Mouse (Mus musculus) myocyte (in vitro differentiated cells): Measurements from ENCODE around the gene Brinp1. TPM values are rescaled to one million over a fixed set of nuclear protein-coding genes. Genes with fewer than 3 reads are reported as not detected.
A peak's percentile ranks its signal among the peaks of the same experiment; 100 is the strongest.

Experiments used
- H3K27me3 ChIP-seq: one replicate; pipeline ENCODE4 v1.6.1; 2011; ENCODE audit not compliant: control insufficient read depth, insufficient read depth, insufficient read length
- H3K36me3 ChIP-seq: one replicate; pipeline ENCODE4 v1.6.1; 2011; ENCODE audit not compliant: control insufficient read depth, insufficient read depth
- H3K4me2 ChIP-seq: one replicate; pipeline ENCODE4 v1.6.1; 2011; ENCODE audit warnings: low read depth, control low read depth
- H3K4me3 ChIP-seq: one replicate; pipeline ENCODE4 v1.5.1; 2011; ENCODE audit warnings: mild to moderate bottlenecking, control low read depth, moderate library complexity
- H3K79me2 ChIP-seq: one replicate; pipeline ENCODE4 v1.6.1; 2011; ENCODE audit not compliant: control insufficient read depth, insufficient read depth
- H3ac ChIP-seq: one replicate; pipeline ENCODE4 v1.6.1; 2011; ENCODE audit not compliant: control insufficient read depth, insufficient read length
- CEBPB ChIP-seq: IDR thresholded peaks from 2 replicates; pipeline ENCODE4 v1.6.1; 2011; ENCODE audit warnings: mild to moderate bottlenecking, moderate library complexity; ENCODE audit not compliant: poor library complexity, insufficient read depth, severe bottlenecking
- E2F4 ChIP-seq: IDR thresholded peaks from one replicate; pipeline ENCODE4 v1.6.1; 2011; ENCODE audit warnings: mild to moderate bottlenecking, control low read depth, moderate library complexity; ENCODE audit not compliant: insufficient read depth
- MAX ChIP-seq: IDR thresholded peaks from one replicate; pipeline ENCODE4 v1.6.1; 2011; ENCODE audit warnings: low read depth, mild to moderate bottlenecking, control low read depth
- MYOD1 ChIP-seq, 3 experiments: IDR thresholded peaks; one replicate each; pipeline ENCODE4 v1.6.1; 2011; ENCODE audit warnings: control low read depth in 2 of 3, low read depth in 2 of 3, mild to moderate bottlenecking in 2 of 3, moderate library complexity in 1 of 3; ENCODE audit not compliant: insufficient read length in 2 of 3, control insufficient read depth in 1 of 3
- MYOG ChIP-seq, 3 experiments: IDR thresholded peaks; one replicate each; pipeline ENCODE4 v1.6.1; 2011; ENCODE audit warnings: control low read depth in 2 of 3, low read depth in 2 of 3, mild to moderate bottlenecking in 2 of 3; ENCODE audit not compliant: insufficient read length in 2 of 3, control insufficient read depth in 1 of 3, insufficient read depth in 1 of 3
- POLR2A ChIP-seq: IDR thresholded peaks from one replicate; pipeline ENCODE4 v1.6.1; 2011; ENCODE audit warnings: low read depth, mild to moderate bottlenecking, control low read depth, moderate library complexity; ENCODE audit not compliant: insufficient read length
- POLR2AphosphoS2 ChIP-seq: IDR thresholded peaks from one replicate; pipeline ENCODE4 v1.6.1; 2011; ENCODE audit warnings: low read depth, control low read depth; ENCODE audit not compliant: insufficient read length
- REST ChIP-seq: IDR thresholded peaks from one replicate; pipeline ENCODE4 v1.6.1; 2011; ENCODE audit warnings: mild to moderate bottlenecking, control low read depth, moderate library complexity; ENCODE audit not compliant: insufficient read depth, insufficient read length
- SRF ChIP-seq: IDR thresholded peaks from one replicate; pipeline ENCODE4 v1.6.1; 2011; ENCODE audit warnings: low read depth; ENCODE audit not compliant: control insufficient read depth, insufficient read length
- TCF12 ChIP-seq: IDR thresholded peaks from one replicate; pipeline ENCODE4 v1.6.1; 2011; ENCODE audit warnings: mild to moderate bottlenecking, control low read depth; ENCODE audit not compliant: poor library complexity, insufficient read depth, severe bottlenecking
- TCF3 ChIP-seq: IDR thresholded peaks from one replicate; pipeline ENCODE4 v1.6.1; 2011; ENCODE audit warnings: low read depth, control low read depth; ENCODE audit not compliant: insufficient read length
- USF1 ChIP-seq: IDR thresholded peaks from one replicate; pipeline ENCODE4 v1.6.1; 2011; ENCODE audit warnings: low read depth, mild to moderate bottlenecking, control low read depth, moderate library complexity
- polyA plus RNA-seq: library from polyadenylated mRNA; unstranded; fragments of >200 nt; fragmentation: generic; extraction: Trizol; gene quantifications from one replicate; pipeline ENCODE4 v1.2.1, GENCODE M21; 2012; ENCODE audit warnings: missing spikeins

Brinp1 gene
- 0.02 TPM for polyA plus RNA-seq

GRCm38 (mm10) chr4:68954322-68954901 lies at the start of gene Brinp1:
Brinp1 (minus strand) TSS chr4:68954397.
- no peak within 1 kb of the TSS for H3K4me3 ChIP-seq
- no peaks in the 10 kb centered on the region for H3K36me3 ChIP-seq
- H3K27me3 ChIP-seq = no peaks in the 10 kb centered on the region
- H3K4me2 ChIP-seq = no peak within 1 kb of the TSS
- no peak within 1 kb of the TSS for H3ac ChIP-seq
- H3K79me2 ChIP-seq = no peaks in the 10 kb centered on the region
- TF ChIP-seq POLR2AphosphoS2 = no peak
- TF ChIP-seq SRF = no peak
- no peak for TF ChIP-seq POLR2A
- TF ChIP-seq E2F4 = no peak

DNA sequence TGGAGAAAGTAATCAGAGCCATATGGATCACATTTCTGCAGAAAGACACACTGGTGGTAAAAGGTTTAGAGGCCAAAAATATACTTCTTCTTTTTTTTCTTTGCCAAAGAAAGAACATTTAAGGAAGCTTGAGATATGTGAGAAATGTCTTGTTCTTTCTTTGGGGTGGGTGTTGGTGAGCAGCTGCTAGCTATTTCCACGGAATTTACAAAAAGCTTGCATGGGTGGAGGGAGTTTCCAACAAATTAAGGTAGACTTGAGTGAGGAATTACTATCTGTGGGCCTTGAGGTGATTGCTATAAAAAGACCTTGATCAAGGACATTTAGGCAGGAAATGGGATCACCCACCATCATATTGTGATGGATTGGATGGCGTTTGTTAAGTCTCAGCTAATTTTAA lies 3.1 kb upstream of the Brinp1 start:
- Histone ChIP-seq H3K36me3 (no peaks in the 10 kb centered on the region), H3K27me3 (no peaks in the 10 kb centered on the region), H3K4me3 (no peak overlapping the region), H3K4me2 (no peak overlapping the region), H3ac (no peak overlapping the region), H3K79me2 (no peaks in the 10 kb centered on the region)
- TF ChIP-seq MAX (no peak), REST (no peak), MYOD1 (IDR thresholded peaks at IDR 0.05; ENCODE audit: control insufficient read depth in 1 of 3, insufficient read length in 2 of 3, low read depth in 2 of 3) (no peak), MYOG (IDR thresholded peaks at IDR 0.05; ENCODE audit: control insufficient read depth in 1 of 3, insufficient read depth in 1 of 3, insufficient read length in 2 of 3, low read depth in 2 of 3) (no peak), POLR2AphosphoS2 (no peak), TCF3 (no peak), SRF (no peak), TCF12 (no peak), USF1 (no peak), POLR2A (no peak), CEBPB (no peak), E2F4 (no peak)

DNA sequence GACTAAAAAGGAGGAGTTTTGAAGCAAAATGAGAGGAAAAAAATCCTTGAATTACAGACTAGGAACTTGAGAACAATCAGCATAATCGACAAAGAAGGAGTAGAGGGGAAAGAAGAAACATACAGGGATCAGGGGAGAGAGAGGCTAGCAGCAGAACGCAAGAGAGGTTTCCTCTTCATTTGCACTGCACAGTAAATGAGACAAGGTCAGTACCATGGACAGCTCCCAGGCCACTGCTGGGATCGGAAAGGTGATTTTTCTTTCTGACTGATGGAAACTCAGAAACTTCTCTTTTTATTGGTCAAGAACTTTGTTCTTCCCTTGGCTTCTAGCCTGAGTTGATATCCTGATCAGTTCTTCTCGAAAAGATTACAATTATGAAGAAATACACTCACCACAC lies 1.4 kb upstream of the Brinp1 start:
- TF ChIP-seq E2F4 = no peak
- peak; percentile 79 for TF ChIP-seq REST
- Histone ChIP-seq H3K79me2 (no peaks in the 10 kb centered on the region), H3K36me3 (no peaks in the 10 kb centered on the region), H3K4me3 (no peak overlapping the region), H3K27me3 (no peaks in the 10 kb centered on the region), H3ac (no peak overlapping the region), H3K4me2 (no peak overlapping the region)

DNA sequence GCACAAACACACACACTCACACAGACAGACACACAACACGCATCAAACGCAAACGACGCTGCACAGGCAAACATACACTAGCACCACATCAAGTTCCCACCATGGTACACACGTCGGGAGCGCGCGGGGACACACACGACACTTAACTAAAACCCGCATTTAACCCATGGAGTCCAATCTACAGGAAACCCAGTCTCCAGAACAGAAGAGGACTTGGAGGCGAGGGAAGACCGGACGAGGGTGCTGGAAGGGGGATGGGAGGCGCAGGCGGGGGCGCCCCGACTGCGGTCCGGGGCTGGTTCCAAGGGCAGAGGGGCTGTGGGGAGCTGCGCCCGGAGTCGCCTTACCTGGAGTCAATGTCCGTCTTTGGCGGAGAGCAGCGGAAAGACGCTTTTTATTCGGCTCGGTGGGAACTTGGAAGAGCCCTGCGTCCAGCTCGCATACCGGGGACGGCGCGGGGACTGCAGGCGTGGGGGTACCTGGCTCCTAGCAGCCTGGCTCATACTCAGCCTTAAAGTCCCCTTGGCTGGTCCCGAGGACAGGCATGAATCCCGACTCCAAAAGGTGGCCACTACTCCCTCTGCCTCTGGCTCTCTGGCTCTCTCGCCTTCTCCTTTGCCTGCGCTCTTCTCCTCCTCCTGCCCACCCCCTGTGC lies 403 bp downstream of the Brinp1 start:
- H3K27me3 ChIP-seq = no peaks in the 10 kb centered on the region
- no peaks in the 10 kb centered on the region for H3K79me2 ChIP-seq
- H3K36me3 ChIP-seq = no peaks in the 10 kb centered on the region
- no peak overlapping the region for H3K4me3 ChIP-seq
- no peak overlapping the region for H3ac ChIP-seq
- no peak overlapping the region for H3K4me2 ChIP-seq
- TF ChIP-seq POLR2AphosphoS2 (no peak), SRF (no peak), TCF3 (no peak)

GRCm38 (mm10) chr4:68953131-68953551 lies 1.1 kb downstream of the Brinp1 start:
- Histone ChIP-seq H3K27me3 (no peaks in the 10 kb centered on the region), H3K79me2 (no peaks in the 10 kb centered on the region), H3ac (no peak overlapping the region), H3K4me2 (no peak overlapping the region), H3K4me3 (no peak overlapping the region), H3K36me3 (no peaks in the 10 kb centered on the region)
- TF ChIP-seq REST = no peak
- TF ChIP-seq MAX = no peak
- TF ChIP-seq CEBPB = no peak

- Histone ChIP-seq H3K4me3 (no peak overlapping the region), H3K79me2 (no peaks in the 10 kb centered on the region), H3ac (no peak overlapping the region), H3K4me2 (no peak overlapping the region), H3K27me3 (no peaks in the 10 kb centered on the region), H3K36me3 (no peaks in the 10 kb centered on the region)
- TF ChIP-seq CEBPB (no peak), TCF3 (no peak), REST (no peak), POLR2A (no peak), USF1 (no peak), E2F4 (no peak)
Measured at GRCm38 (mm10) chr4:68950556-68950955, 3.6 kb downstream of the Brinp1 start.
